Mouse (Mus musculus) kidney, adult 2 months (tissue): ENCODE measurements around the gene Slc25a30. TPM values are rescaled to one million over a fixed set of nuclear protein-coding genes. Genes with fewer than 3 reads are reported as not detected.

Experiments
- DNase-seq: peaks from one replicate; pipeline ENCODE4 v3.0.0; 2021
- H3K27ac ChIP-seq: fragments of 200-500 bp; 2 replicates; pipeline ENCODE4 v1.5.1; 2012; ENCODE audit warnings: low read depth, low read length, control low read depth, inconsistent platforms; ENCODE audit not compliant: insufficient read depth
- H3K27me3 ChIP-seq: fragments of 200-500 bp; replicated peaks from 2 replicates; pipeline ENCODE4 v1.6.1; 2012; ENCODE audit warnings: mild to moderate bottlenecking, moderate library complexity, low read length, inconsistent platforms; ENCODE audit not compliant: control insufficient read depth, insufficient read depth
- H3K36me3 ChIP-seq: fragments of 200-500 bp; 2 replicates; pipeline ENCODE4 v1.6.1; 2012; ENCODE audit warnings: mild to moderate bottlenecking, moderate library complexity, low read length, inconsistent platforms; ENCODE audit not compliant: control insufficient read depth, insufficient read depth
- H3K4me1 ChIP-seq: fragments of 200-500 bp; 2 replicates; pipeline ENCODE4 v1.6.1; 2011; ENCODE audit warnings: low read length; ENCODE audit not compliant: control insufficient read depth, insufficient read depth
- H3K4me3 ChIP-seq: fragments of 200-500 bp; 2 replicates; pipeline ENCODE4 v1.5.1; 2011; ENCODE audit warnings: mild to moderate bottlenecking, low read depth, low read length, control low read depth; ENCODE audit not compliant: insufficient read depth
- CTCF ChIP-seq: fragments of 200-500 bp; conservative IDR thresholded peaks from 2 replicates; pipeline ENCODE4 v1.5.1; 2011; ENCODE audit warnings: low read depth, mild to moderate bottlenecking, control low read depth, low read length, moderate library complexity, mixed read lengths; ENCODE audit not compliant: insufficient read depth, insufficient read length
- POLR2A ChIP-seq: fragments of 200-500 bp; IDR thresholded peaks from one replicate; pipeline ENCODE4 v1.6.1; 2011; ENCODE audit warnings: low read depth, low read length, control low read depth
- WGBS: fragments of 180-500 bp; shearing (Covaris S2); methylation state at CpG from one replicate; pipeline ENCODE4 v1.1.7; 2018; 5-methylcytosine and 5-hydroxymethylcytosine counted together
- polyA plus RNA-seq: library from polyadenylated mRNA; depleted of rRNA; stranded (reverse); fragments of >200 nt; gene quantifications from 2 replicates; pipeline ENCODE4 v1.2.3, GENCODE M21; 2012

Gene Slc25a30
- polyA plus RNA-seq, 1 experiment: 29.6 TPM

- Histone ChIP-seq H3K27me3 (no peaks in the 10 kb centered on the region), H3K4me1 (no peaks in the 10 kb centered on the region), H3K27ac (no peak overlapping the region), H3K4me3 (no peak overlapping the region), H3K36me3 (peaks cover 5% of the 10 kb centered on the region; the same call in 1 of the 2 replicates)
- TF ChIP-seq CTCF: no peak
- TF ChIP-seq POLR2A: no peak
- DNase-seq: no peak
- WGBS: 78% methylated on average over 7 of the region's 7 CpGs
Observed at GRCm38 (mm10) chr14:75758401-75758800, 28.4 kb downstream of the Slc25a30 start.

GRCm38 (mm10) chr14:75757821-75758220 is 29.0 kb downstream of the Slc25a30 start:
- DNase-seq: no peak
- no peak for TF ChIP-seq POLR2A
- no peak for TF ChIP-seq CTCF
- H3K36me3 ChIP-seq: peaks cover 5% of the 10 kb centered on the region; the same call in 1 of the 2 replicates
- peaks cover 6% of the 10 kb centered on the region; the same call in 1 of the 2 replicates for H3K4me1 ChIP-seq
- WGBS: 61% methylated on average over 2 of the region's 2 CpGs
- H3K4me3 ChIP-seq: no peak overlapping the region
- no peak overlapping the region for H3K27ac ChIP-seq
- H3K27me3 ChIP-seq: no peaks in the 10 kb centered on the region

GRCm38 (mm10) chr14:75756971-75757370 is 29.9 kb downstream of the Slc25a30 start:
- H3K27ac ChIP-seq: no peak overlapping the region
- TF ChIP-seq POLR2A: no peak
- TF ChIP-seq CTCF: no peak
- H3K36me3 ChIP-seq: peaks cover under 1% of the 10 kb centered on the region; the same call in 1 of the 2 replicates
- 63% methylated on average over 6 of the region's 6 CpGs for WGBS
- no peak overlapping the region for H3K4me3 ChIP-seq
- H3K4me1 ChIP-seq: peaks cover 10% of the 10 kb centered on the region
- peak; percentile 45 for DNase-seq
- H3K27me3 ChIP-seq: no peaks in the 10 kb centered on the region

- Histone ChIP-seq H3K4me3 (peak within 1 kb of the TSS; percentile 93), H3K27ac (peak within 1 kb of the TSS; percentile 62), H3K27me3 (no peaks in the 10 kb centered on the region), H3K4me1 (peaks cover 10% of the 10 kb centered on the region), H3K36me3 (no peaks in the 10 kb centered on the region)
- WGBS: under 1% methylated on average over 76 of the region's 78 CpGs
- DNase-seq: peak; percentile 98
- TF ChIP-seq POLR2A (no peak), CTCF (no peak)
Observed at GRCm38 (mm10) chr14:75753991-75754817, 32.6 kb downstream of the Slc25a30 start, which contains the start of gene Cog3. Gene Cog3 (minus strand): TSS chr14:75754517.

GRCm38 (mm10) chr14:75753206-75753605 is 33.6 kb downstream of the Slc25a30 start:
- DNase-seq: no peak
- no peaks in the 10 kb centered on the region for H3K27me3 ChIP-seq
- H3K4me1 ChIP-seq: peaks cover 10% of the 10 kb centered on the region
- no peaks in the 10 kb centered on the region for H3K36me3 ChIP-seq
- TF ChIP-seq CTCF (no peak), POLR2A (no peak)
- peak overlapping the region; percentile 44 for H3K4me3 ChIP-seq
- 16% methylated on average over 8 of the region's 8 CpGs for WGBS
- no peak overlapping the region for H3K27ac ChIP-seq

GRCm38 (mm10) chr14:75751040-75751439 is 35.8 kb downstream of the Slc25a30 start:
- H3K27me3 ChIP-seq: no peaks in the 10 kb centered on the region
- TF ChIP-seq CTCF: no peak
- DNase-seq: no peak
- H3K4me3 ChIP-seq: no peak overlapping the region
- H3K4me1 ChIP-seq: peaks cover 10% of the 10 kb centered on the region
- WGBS: 78% methylated on average over 4 of the region's 4 CpGs
- no peak overlapping the region for H3K27ac ChIP-seq
- no peaks in the 10 kb centered on the region for H3K36me3 ChIP-seq

GRCm38 (mm10) chr14:75749123-75749522 is 37.7 kb downstream of the Slc25a30 start:
- Histone ChIP-seq H3K4me3 (no peak overlapping the region), H3K36me3 (peaks cover 2% of the 10 kb centered on the region; the same call in 1 of the 2 replicates), H3K27me3 (no peaks in the 10 kb centered on the region), H3K4me1 (peaks cover 10% of the 10 kb centered on the region), H3K27ac (no peak overlapping the region)
- DNase-seq: no peak
- 90% methylated on average over 4 of the region's 4 CpGs for WGBS
- no peak for TF ChIP-seq POLR2A
- TF ChIP-seq CTCF: no peak
